Mouse (Mus musculus): Measurements from ENCODE around the gene Wfdc16. TPM values are rescaled to one million over a fixed set of nuclear protein-coding genes. Genes with fewer than 3 reads are reported as not detected.
"Not testable (repeated sequence)": the region's sequence is repeated elsewhere in the genome, so short reads cannot be mapped to it uniquely, and the experiment has no call there.

Wfdc16 gene
- polyA plus RNA-seq, 1 experiment = not detected

GRCm38 (mm10) chr2:164604411-164604810 is 34.2 kb downstream of the Wfdc16 start:
- H3K4me1 ChIP-seq (ENCODE audit: control insufficient read depth, insufficient read depth, insufficient read length) = no peaks in the 10 kb centered on the region
- TF ChIP-seq CTCF (IDR thresholded peaks at IDR 0.05; ENCODE audit: extremely low read depth, insufficient read depth, insufficient read length, insufficient replicate concordance) = no peak
- no peak for TF ChIP-seq POLR2A (IDR thresholded peaks at IDR 0.05; ENCODE audit: low read depth, low read length)
- no peak for DNase-seq (ENCODE audit: low read depth in 1 of 2, low spot score in 2 of 2)
- H3K36me3 ChIP-seq (ENCODE audit: control insufficient read depth, insufficient read depth, low read length) = no peaks in the 10 kb centered on the region
- no peak overlapping the region for H3K4me3 ChIP-seq (ENCODE audit: extremely low read depth, insufficient read depth, insufficient read length)
- 87% methylated on average over 8 of the region's 8 CpGs for WGBS
- H3K27ac ChIP-seq (ENCODE audit: insufficient read depth, low read length) = no peak overlapping the region
- no peaks in the 10 kb centered on the region for H3K27me3 ChIP-seq (ENCODE audit: control insufficient read depth, insufficient read depth, low read length)

- H3K4me3 ChIP-seq (ENCODE audit: extremely low read depth, insufficient read depth, insufficient read length) = no peak overlapping the region
- no peak overlapping the region for H3K27ac ChIP-seq (ENCODE audit: insufficient read depth, low read length)
- TF ChIP-seq POLR2A (IDR thresholded peaks at IDR 0.05; ENCODE audit: low read depth, low read length) = no peak
- TF ChIP-seq CTCF (IDR thresholded peaks at IDR 0.05; ENCODE audit: extremely low read depth, insufficient read depth, insufficient read length, insufficient replicate concordance) = no peak
- DNase-seq (ENCODE audit: low read depth in 1 of 2, low spot score in 2 of 2) = no peak
- no peaks in the 10 kb centered on the region for H3K36me3 ChIP-seq (ENCODE audit: control insufficient read depth, insufficient read depth, low read length)
- no peaks in the 10 kb centered on the region for H3K27me3 ChIP-seq (ENCODE audit: control insufficient read depth, insufficient read depth, low read length)
- WGBS = 88% methylated on average over 3 of the region's 3 CpGs
- no peaks in the 10 kb centered on the region for H3K4me1 ChIP-seq (ENCODE audit: control insufficient read depth, insufficient read depth, insufficient read length)
Observed at GRCm38 (mm10) chr2:164603482-164603881, 35.1 kb downstream of the Wfdc16 start.

- Histone ChIP-seq H3K4me3 (ENCODE audit: extremely low read depth, insufficient read depth, insufficient read length) (no peak overlapping the region), H3K4me1 (ENCODE audit: control insufficient read depth, insufficient read depth, insufficient read length) (no peaks in the 10 kb centered on the region), H3K27me3 (ENCODE audit: control insufficient read depth, insufficient read depth, low read length) (no peaks in the 10 kb centered on the region), H3K36me3 (ENCODE audit: control insufficient read depth, insufficient read depth, low read length) (no peaks in the 10 kb centered on the region), H3K27ac (ENCODE audit: insufficient read depth, low read length) (no peak overlapping the region)
- DNase-seq (ENCODE audit: low read depth in 1 of 2, low spot score in 2 of 2) = no peak
- 58% methylated on average over 3 of the region's 3 CpGs for WGBS
- no peak for TF ChIP-seq CTCF (IDR thresholded peaks at IDR 0.05; ENCODE audit: extremely low read depth, insufficient read depth, insufficient read length, insufficient replicate concordance)
- no peak for TF ChIP-seq POLR2A (IDR thresholded peaks at IDR 0.05; ENCODE audit: low read depth, low read length)
Observed at GRCm38 (mm10) chr2:164600179-164600578, 38.4 kb downstream of the Wfdc16 start.

DNA sequence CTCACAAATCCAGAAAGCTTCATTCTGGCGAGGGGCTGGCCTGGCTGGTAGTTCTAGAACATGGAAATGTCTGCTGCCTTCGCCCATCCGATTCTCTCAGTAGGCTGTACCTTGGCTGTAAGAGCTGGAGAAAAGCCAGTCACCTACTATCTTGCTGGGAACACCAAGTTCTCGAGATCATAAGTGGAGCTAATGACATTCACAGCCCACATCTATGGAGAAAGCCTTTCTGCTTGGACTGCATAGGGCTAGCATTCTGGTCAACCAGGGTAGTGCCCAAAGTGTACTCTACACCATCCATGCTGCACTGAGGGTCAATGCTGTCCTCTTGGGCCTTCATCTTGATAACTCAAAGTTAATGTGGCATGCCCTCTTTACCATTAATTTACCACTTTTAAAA is 45.1 kb downstream of the Wfdc16 start, which contains the start of gene Eppin:
TSS of gene Eppin (minus strand) at position 101 of the 400 bp plus-strand sequence.
- Histone ChIP-seq H3K36me3 (ENCODE audit: control insufficient read depth, insufficient read depth, low read length) (no peaks in the 10 kb centered on the region), H3K27me3 (ENCODE audit: control insufficient read depth, insufficient read depth, low read length) (0 out of 2 replicates have a peak, but pooled peaks cover 1% of the 10 kb centered on the region), H3K27ac (ENCODE audit: insufficient read depth, low read length) (no peak within 1 kb of the TSS), H3K4me3 (ENCODE audit: extremely low read depth, insufficient read depth, insufficient read length) (no peak within 1 kb of the TSS), H3K4me1 (ENCODE audit: control insufficient read depth, insufficient read depth, insufficient read length) (no peaks in the 10 kb centered on the region)
- 81% methylated on average over 4 of the region's 4 CpGs for WGBS
- TF ChIP-seq CTCF (IDR thresholded peaks at IDR 0.05; ENCODE audit: extremely low read depth, insufficient read depth, insufficient read length, insufficient replicate concordance) (no peak), POLR2A (IDR thresholded peaks at IDR 0.05; ENCODE audit: low read depth, low read length) (no peak)
- DNase-seq (ENCODE audit: low read depth in 1 of 2, low spot score in 2 of 2) = no peak

GRCm38 (mm10) chr2:164592014-164592413 is 46.6 kb downstream of the Wfdc16 start:
- WGBS = 10% methylated on average over 4 of the region's 4 CpGs
- no peaks in the 10 kb centered on the region for H3K4me1 ChIP-seq (ENCODE audit: control insufficient read depth, insufficient read depth, insufficient read length)
- no peaks in the 10 kb centered on the region for H3K36me3 ChIP-seq (ENCODE audit: control insufficient read depth, insufficient read depth, low read length)
- TF ChIP-seq CTCF (IDR thresholded peaks at IDR 0.05; ENCODE audit: extremely low read depth, insufficient read depth, insufficient read length, insufficient replicate concordance) (peak; percentile 11; the same call in 1 of the 2 replicates), POLR2A (IDR thresholded peaks at IDR 0.05; ENCODE audit: low read depth, low read length) (no peak)
- H3K27me3 ChIP-seq (ENCODE audit: control insufficient read depth, insufficient read depth, low read length) = 0 out of 2 replicates have a peak, but pooled peaks cover 1% of the 10 kb centered on the region
- H3K27ac ChIP-seq (ENCODE audit: insufficient read depth, low read length) = no peak overlapping the region
- DNase-seq (ENCODE audit: low read depth in 1 of 2, low spot score in 2 of 2) = no peak
- H3K4me3 ChIP-seq (ENCODE audit: extremely low read depth, insufficient read depth, insufficient read length) = no peak overlapping the region

DNA sequence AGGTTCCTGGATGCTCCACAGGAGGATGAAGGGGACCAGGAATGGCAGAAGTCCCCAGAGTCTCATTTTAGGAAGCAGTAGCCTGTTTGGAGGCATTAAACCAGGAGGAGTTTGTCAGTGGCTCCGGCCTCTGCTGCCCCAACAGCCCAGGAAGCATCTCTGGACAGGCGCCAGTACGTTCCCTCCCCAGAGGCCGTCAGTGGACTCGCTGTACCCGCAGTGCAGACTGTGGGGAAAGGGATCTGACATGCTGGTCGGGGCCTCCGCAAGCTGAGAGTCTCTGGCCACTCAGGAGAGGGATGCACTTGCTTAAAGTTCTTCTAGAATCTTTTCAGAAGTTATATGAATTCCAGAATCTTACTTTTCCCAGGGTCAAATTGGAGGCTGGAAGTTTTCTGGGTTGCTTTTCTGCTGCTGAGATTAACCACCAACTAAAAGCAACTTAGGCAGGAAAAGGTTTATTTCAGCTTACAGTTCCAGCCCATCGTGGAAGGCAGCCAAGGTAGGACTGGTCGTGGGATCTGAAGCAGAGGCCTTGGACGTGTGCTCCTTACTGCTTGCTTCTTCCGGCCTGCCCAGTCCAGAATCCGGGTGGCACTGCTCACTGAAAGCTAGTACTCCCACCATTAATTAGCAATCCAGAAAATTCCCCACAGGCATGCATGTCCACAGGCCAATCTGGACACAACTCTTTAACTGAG is 53.4 kb downstream of the Wfdc16 start, which contains the start of gene Wfdc6a:
TSS of gene Wfdc6a (minus strand) at position 423 of the 701 bp plus-strand sequence.
- 70% methylated on average over 13 of the region's 13 CpGs for WGBS
- DNase-seq (ENCODE audit: low read depth in 1 of 2, low spot score in 2 of 2); H3K4me3 ChIP-seq (ENCODE audit: extremely low read depth, insufficient read depth, insufficient read length); H3K27me3 ChIP-seq (ENCODE audit: control insufficient read depth, insufficient read depth, low read length); H3K36me3 ChIP-seq (ENCODE audit: control insufficient read depth, insufficient read depth, low read length); H3K4me1 ChIP-seq (ENCODE audit: control insufficient read depth, insufficient read depth, insufficient read length); H3K27ac ChIP-seq (ENCODE audit: insufficient read depth, low read length): not testable (repeated sequence)

Other genes starting within 250 kb of the Wfdc16 start
- gene Slpi, start 249.7 kb downstream of the Wfdc16 start, polyA plus RNA-seq (2012; rRNA removed) = 33.5 and 77.7 TPM in 2 replicates
- gene Rbpjl, start 235.7 kb downstream of the Wfdc16 start, polyA plus RNA-seq (2012; rRNA removed) = 19.0 and 39.4 TPM in 2 replicates
- gene Matn4, start 233.6 kb downstream of the Wfdc16 start, polyA plus RNA-seq (2012; rRNA removed) = 0.82 and 1.2 TPM in 2 replicates
- 21.0 and 25.0 TPM in 2 replicates for gene Sdc4, start 194.9 kb downstream of the Wfdc16 start, polyA plus RNA-seq (2012; rRNA removed)
- gene Sys1, start 181.8 kb downstream of the Wfdc16 start, polyA plus RNA-seq (2012; rRNA removed) = 111 and 172 TPM in 2 replicates
- gene Gm20458, start 177.8 kb downstream of the Wfdc16 start, polyA plus RNA-seq (2012; rRNA removed) = 16.4 and 17.2 TPM in 2 replicates
- gene Trp53tg5, start 165.1 kb downstream of the Wfdc16 start, polyA plus RNA-seq (2012; rRNA removed) = not detected in 2 replicates
- gene Dbndd2, start 152.7 kb downstream of the Wfdc16 start, polyA plus RNA-seq (2012; rRNA removed) = 15.6 and 20.3 TPM in 2 replicates
- 85.0 and 108 TPM in 2 replicates for gene Pigt, start 141.3 kb downstream of the Wfdc16 start, polyA plus RNA-seq (2012; rRNA removed)
- 0.33 and 0.47 TPM in 2 replicates for gene Wfdc2, start 76.4 kb downstream of the Wfdc16 start, polyA plus RNA-seq (2012; rRNA removed)
- not detected in 2 replicates for gene Spint3, start 65.3 kb downstream of the Wfdc16 start, polyA plus RNA-seq (2012; rRNA removed)
- 0.15 and 0.21 TPM in 2 replicates for gene Wfdc6a, start 53.3 kb downstream of the Wfdc16 start, polyA plus RNA-seq (2012; rRNA removed)
- gene Eppin, start 45.2 kb downstream of the Wfdc16 start, polyA plus RNA-seq (2012; rRNA removed) = not detected in 2 replicates
- not detected in 2 replicates for gene Wfdc6b, start 25.3 kb downstream of the Wfdc16 start, polyA plus RNA-seq (2012; rRNA removed)
- gene Wfdc8, start 25.2 kb downstream of the Wfdc16 start, polyA plus RNA-seq (2012; rRNA removed) = not detected in 2 replicates
- not detected in 2 replicates for gene Wfdc10, start 17.2 kb upstream of the Wfdc16 start, polyA plus RNA-seq (2012; rRNA removed)
- gene Wfdc9, start 17.8 kb upstream of the Wfdc16 start, polyA plus RNA-seq (2012; rRNA removed) = not detected in 2 replicates
- not detected in 2 replicates for gene Wfdc11, start 35.3 kb upstream of the Wfdc16 start, polyA plus RNA-seq (2012; rRNA removed)
- not detected in 2 replicates for gene Wfdc13, start 46.3 kb upstream of the Wfdc16 start, polyA plus RNA-seq (2012; rRNA removed)
- not detected in 2 replicates for gene Spint4, start 59.7 kb upstream of the Wfdc16 start, polyA plus RNA-seq (2012; rRNA removed)
- gene Spint5, start 76.5 kb upstream of the Wfdc16 start, polyA plus RNA-seq (2012; rRNA removed) = not detected in 2 replicates
- 0.18 and 0.34 TPM in 2 replicates for gene Wfdc3, start 107.1 kb upstream of the Wfdc16 start, polyA plus RNA-seq (2012; rRNA removed)
- gene Dnttip1, start 107.2 kb upstream of the Wfdc16 start, polyA plus RNA-seq (2012; rRNA removed) = 38.9 and 48.0 TPM in 2 replicates
- 92.8 and 97.2 TPM in 2 replicates for gene Ube2c, start 131.1 kb upstream of the Wfdc16 start, polyA plus RNA-seq (2012; rRNA removed)
- not detected in 2 replicates for gene Tnnc2, start 141.2 kb upstream of the Wfdc16 start, polyA plus RNA-seq (2012; rRNA removed)
- 9.5 and 12.9 TPM in 2 replicates for gene Snx21, start 147.0 kb upstream of the Wfdc16 start, polyA plus RNA-seq (2012; rRNA removed)
- gene Acot8, start 166.1 kb upstream of the Wfdc16 start, polyA plus RNA-seq (2012; rRNA removed) = 44.9 and 54.1 TPM in 2 replicates
- gene Zswim3, start 166.3 kb upstream of the Wfdc16 start, polyA plus RNA-seq (2012; rRNA removed) = 2.5 and 3.0 TPM in 2 replicates
- 7.7 and 9.3 TPM in 2 replicates for gene Zswim1, start 183.9 kb upstream of the Wfdc16 start, polyA plus RNA-seq (2012; rRNA removed)
- 0.16 and 0.40 TPM in 2 replicates for gene Spata25, start 189.7 kb upstream of the Wfdc16 start, polyA plus RNA-seq (2012; rRNA removed)
- 318 and 362 TPM in 2 replicates for gene Ctsa, start 194.1 kb upstream of the Wfdc16 start, polyA plus RNA-seq (2012; rRNA removed)
- gene Neurl2, start 194.7 kb upstream of the Wfdc16 start, polyA plus RNA-seq (2012; rRNA removed) = 5.7 and 9.6 TPM in 2 replicates
- 48.3 and 51.8 TPM in 2 replicates for gene Pltp, start 218.9 kb upstream of the Wfdc16 start, polyA plus RNA-seq (2012; rRNA removed)
- 33.2 and 36.7 TPM in 2 replicates for gene Pcif1, start 240.5 kb upstream of the Wfdc16 start, polyA plus RNA-seq (2012; rRNA removed)